Comparison of ENCODE assay signal across 14 mouse cellular contexts in the genomic region with DNA sequence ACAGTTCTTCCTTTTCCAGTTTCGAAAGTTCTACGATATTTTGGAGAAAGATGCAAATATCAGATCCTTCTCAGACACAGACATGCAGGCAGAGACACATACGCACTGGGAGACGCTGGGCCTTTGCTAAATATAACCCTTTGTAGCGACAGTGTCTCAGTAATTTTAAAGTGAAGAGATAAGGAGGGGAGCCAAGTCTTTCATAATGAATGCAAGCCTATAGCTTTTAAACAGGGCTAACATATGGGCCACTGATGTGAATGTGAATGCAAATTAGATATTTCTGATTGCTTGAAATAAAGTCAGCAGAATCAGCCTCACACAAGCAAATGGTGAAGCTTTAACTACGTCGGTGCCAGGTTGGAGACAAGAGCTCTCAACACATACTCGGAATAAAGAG. TPM values are rescaled to one million over a fixed set of nuclear protein-coding genes. Genes with fewer than 3 reads are reported as not detected.
A peak's percentile ranks its signal among the peaks of the same experiment; 100 is the strongest.
DNase-seq lines count a peak whose midpoint lies in the region; ATAC-seq and TF ChIP-seq lines count a peak whose summit lies in the region.
"Had no signal": no experiment of that assay in that cellular context is flagged by ENCODE, and none has a peak within 500 bp of the region (broad histone marks: within the 10 kb centered on the region; RNA-seq: fewer than 3 reads in every experiment).

No protein-coding gene starts in this region.

- H3K27me3 ChIP-seq in heart, embryonic 13.5 days (replicated peaks) = no peaks in the 10 kb centered on the region
- no peaks in the 10 kb centered on the region for H3K27me3 ChIP-seq in forebrain, postnatal 0 days (ENCODE audit: insufficient read depth, low read length)
- no peaks in the 10 kb centered on the region for H3K27me3 ChIP-seq in midbrain, embryonic 13.5 days
- H3K27me3 ChIP-seq: limb, embryonic 15.5 days had no signal

- H3K9me3 ChIP-seq in heart, embryonic 13.5 days = no peaks in the 10 kb centered on the region
- H3K9me3 ChIP-seq in forebrain, postnatal 0 days (ENCODE audit: low read length) = no peaks in the 10 kb centered on the region
- no peaks in the 10 kb centered on the region for H3K9me3 ChIP-seq in midbrain, embryonic 13.5 days
- H3K9me3 ChIP-seq: limb, embryonic 15.5 days had no signal

- peak overlapping the region; percentile 57 for H3K4me2 ChIP-seq in heart, embryonic 13.5 days
- peak overlapping the region; percentile 29; the same call in 1 of the 2 replicates for H3K4me2 ChIP-seq in forebrain, postnatal 0 days (ENCODE audit: low read depth)
- peak overlapping the region; percentile 21; the same call in 1 of the 2 replicates for H3K4me2 ChIP-seq in midbrain, embryonic 13.5 days (replicated peaks)
- H3K4me2 ChIP-seq: limb, embryonic 15.5 days had no signal

- H3K9ac ChIP-seq in heart, embryonic 13.5 days = no peak overlapping the region
- peak overlapping the region; percentile 51; the same call in 1 of the 2 replicates for H3K9ac ChIP-seq in forebrain, postnatal 0 days
- H3K9ac ChIP-seq in midbrain, embryonic 13.5 days (replicated peaks) = peak overlapping the region; percentile 6
- H3K9ac ChIP-seq: limb, embryonic 15.5 days had no signal

- no peak for DNase-seq in heart, adult 8-10 months (ENCODE audit: low spot score)
- DNase-seq in brain, adult 2 months (ENCODE audit: low read depth, low spot score) = peak; percentile 84
- no peak for DNase-seq in forebrain, postnatal 0 days
- no peak for DNase-seq in lung, adult 2 months
- DNase-seq in ovary, postnatal 36 days (ENCODE audit: low spot score) = no peak
- no peak for DNase-seq in cerebellum, adult 9-11 months
- DNase-seq: cerebellum, adult 11-12 months; spleen, adult 18-20 months; thymus, postnatal 4 days had no signal

- ATAC-seq in heart, embryonic 13.5 days (ENCODE audit: extremely low read depth, insufficient number of reproducible peaks, low FRiP score, low TSS enrichment) = no peak
- peak; percentile 92 for ATAC-seq in forebrain, postnatal 0 days
- peak; percentile 40 for ATAC-seq in midbrain, embryonic 13.5 days

- no peak for TF ChIP-seq POLR2A in lung, adult 2 months (IDR thresholded peaks at IDR 0.05; ENCODE audit: borderline replicate concordance, extremely low read depth, low read depth, low read length)

- TF ChIP-seq CTCF in forebrain, postnatal 0 days (IDR thresholded peaks at IDR 0.05; ENCODE audit: low read depth) = no peak
- TF ChIP-seq CTCF in lung, adult 2 months (IDR thresholded peaks at IDR 0.05; ENCODE audit: insufficient read depth, low read length) = no peak

- WGBS in heart, embryonic 13.5 days = 33% methylated on average over 8 of the region's 8 CpGs
- 13% methylated on average over 8 of the region's 8 CpGs for WGBS in forebrain, postnatal 0 days
- WGBS in midbrain, embryonic 13.5 days = 31% methylated on average over 8 of the region's 8 CpGs
- 52% methylated on average over 8 of the region's 8 CpGs for WGBS in lung, adult 2 months

- H3K4me3 ChIP-seq in heart, embryonic 13.5 days = peak overlapping the region; percentile 13; the same call in 1 of the 2 replicates
- H3K4me3 ChIP-seq in forebrain, postnatal 0 days (ENCODE audit: low read depth, low read length) = no peak overlapping the region
- H3K4me3 ChIP-seq in midbrain, embryonic 13.5 days (replicated peaks) = no peak overlapping the region
- H3K4me3 ChIP-seq in lung, adult 2 months (replicated peaks; ENCODE audit: extremely low read depth, low read depth, low read length) = no peak overlapping the region
- H3K4me3 ChIP-seq: erythroblast, embryonic 14.5 days; limb, embryonic 15.5 days had no signal

- no peaks in the 10 kb centered on the region for H3K36me3 ChIP-seq in heart, embryonic 13.5 days
- no peaks in the 10 kb centered on the region for H3K36me3 ChIP-seq in forebrain, postnatal 0 days (ENCODE audit: insufficient read depth)
- H3K36me3 ChIP-seq in midbrain, embryonic 13.5 days = no peaks in the 10 kb centered on the region
- H3K36me3 ChIP-seq: limb, embryonic 15.5 days had no signal

- peaks cover 16% of the 10 kb centered on the region for H3K4me1 ChIP-seq in heart, embryonic 13.5 days
- H3K4me1 ChIP-seq in forebrain, postnatal 0 days (ENCODE audit: insufficient read depth) = peaks cover 21% of the 10 kb centered on the region
- H3K4me1 ChIP-seq in midbrain, embryonic 13.5 days (replicated peaks) = peaks cover 26% of the 10 kb centered on the region
- no peaks in the 10 kb centered on the region for H3K4me1 ChIP-seq in lung, adult 2 months (ENCODE audit: control insufficient read depth, insufficient read depth, low read length)

- H3K27ac ChIP-seq in heart, embryonic 13.5 days (replicated peaks) = no peak overlapping the region
- peak overlapping the region; percentile 96 for H3K27ac ChIP-seq in forebrain, postnatal 0 days (ENCODE audit: low read depth, low read length)
- peak overlapping the region; percentile 81 for H3K27ac ChIP-seq in midbrain, embryonic 13.5 days
- H3K27ac ChIP-seq: kidney, postnatal 0 days; limb, embryonic 15.5 days had no signal

RNA-seq across cellular contexts. Expression of gene Itprid1, which starts 44.2 kb away (rescaled TPM):
- polyA plus RNA-seq in heart, embryonic 13.5 days (2015; fragmentation: Nextera tagmentation; extraction: Ambion mirVana) = not detected in 2 replicates
- not detected for total RNA-seq in heart, adult 8-10 months (2022)
- 0.81 and 1.8 TPM in 2 replicates for total RNA-seq in forebrain, postnatal 0 days (2014; rRNA removed)
- 0.36 and 0.79 TPM in 2 replicates for polyA plus RNA-seq in forebrain, postnatal 0 days (2015; fragmentation: Nextera tagmentation; extraction: Ambion mirVana)
- polyA plus RNA-seq in midbrain, embryonic 13.5 days (2015; fragmentation: Nextera tagmentation; extraction: Ambion mirVana) = not detected in 2 replicates
- 1.9 and 3.0 TPM in 2 replicates for polyA plus RNA-seq in lung, adult 2 months (2012; rRNA removed)
- polyA plus RNA-seq: erythroblast, embryonic 14.5 days had no signal
